Mouse (Mus musculus) fat pad, adult 2 months (tissue): ENCODE data around the gene Dnajc15.
"Not testable (repeated sequence)": the region's sequence is repeated elsewhere in the genome, so short reads cannot be mapped to it uniquely, and the experiment has no call there.

Experiments
- DNase-seq: peaks from one replicate; pipeline ENCODE4 v3.0.0-alpha.2; 2011; ENCODE audit warnings: low read depth, low spot score; ENCODE audit errors: extremely low read depth

Gene Dnajc15

DNA sequence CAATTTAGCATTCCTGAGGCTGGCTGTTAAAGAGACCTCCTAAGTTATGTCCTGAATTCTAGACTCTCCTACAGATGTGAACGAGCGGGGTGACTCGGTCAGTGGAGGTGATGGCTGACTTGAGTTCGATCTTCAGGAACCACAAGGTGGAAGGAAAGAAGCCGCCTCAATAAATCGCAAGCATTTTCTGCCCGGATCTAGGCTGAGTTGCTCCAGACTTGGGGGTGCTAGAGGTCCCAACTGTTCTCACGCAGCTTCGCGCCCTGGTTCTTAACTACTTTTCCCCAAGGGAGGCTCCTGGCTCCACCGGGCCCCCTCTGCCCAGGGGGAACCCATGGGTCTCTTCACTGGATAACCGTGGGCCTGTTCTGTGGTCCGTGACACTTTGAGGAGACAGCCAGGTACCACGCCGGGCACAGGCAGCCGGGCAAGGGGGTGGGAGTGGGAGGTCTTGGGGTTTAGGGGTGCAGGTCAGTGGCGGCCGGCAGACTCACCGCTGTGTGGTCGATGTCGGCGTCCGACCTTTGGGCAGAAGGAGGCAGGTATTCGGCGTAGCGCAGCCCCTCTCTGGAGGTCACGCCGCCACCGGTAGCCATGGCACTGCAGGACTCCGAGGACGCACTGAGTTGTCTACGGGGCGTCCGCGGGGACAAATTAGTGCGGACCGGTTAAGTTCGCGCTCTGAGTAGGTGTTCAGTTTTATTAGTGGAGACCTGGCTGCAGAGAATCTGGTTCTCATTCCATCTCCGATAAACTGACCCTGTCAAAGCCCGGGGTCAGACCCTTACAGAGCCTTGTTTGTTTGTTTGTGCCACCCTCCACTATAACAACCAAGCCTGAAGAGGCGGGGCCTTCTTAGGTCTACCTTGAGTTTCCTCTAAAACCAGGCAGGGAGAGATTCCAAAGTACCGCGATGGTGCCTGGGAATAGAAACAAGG lies at the start of gene Dnajc15:
TSS of gene Dnajc15 (minus strand) at position 822 of the 938 bp plus-strand sequence.
- peak; percentile 25 for DNase-seq

- no peak for DNase-seq
These were observed 48.3 kb upstream of the Dnajc15 start for GRCm38 (mm10) chr14:77923076-77923865.

- DNase-seq, result no peak
These were observed 46.7 kb upstream of the Dnajc15 start for GRCm38 (mm10) chr14:77921641-77922040.

DNA sequence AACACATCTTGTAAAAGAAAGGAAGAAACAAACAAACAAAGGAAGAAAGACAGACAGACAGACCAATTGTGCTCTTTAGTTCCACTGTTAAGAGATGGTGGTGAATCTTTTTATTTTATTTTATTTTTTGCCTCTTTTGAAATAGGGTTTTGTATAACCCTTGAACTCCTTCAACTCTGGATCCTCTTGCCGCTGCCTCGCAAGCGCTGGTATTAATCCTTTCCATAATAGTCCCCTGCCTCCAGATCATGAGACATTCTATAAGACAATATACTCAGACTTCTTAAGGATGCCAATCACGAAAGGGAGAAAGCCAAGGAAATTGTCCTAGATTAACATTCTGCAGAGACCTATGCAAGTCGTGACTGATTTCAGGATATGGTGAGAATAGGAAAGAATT lies 40.9 kb upstream of the Dnajc15 start:
- no peak for DNase-seq

- no peak for DNase-seq
These were observed 31.7 kb upstream of the Dnajc15 start for GRCm38 (mm10) chr14:77906586-77906985.

GRCm38 (mm10) chr14:77905466-77905865 lies 30.5 kb upstream of the Dnajc15 start:
- DNase-seq, result no peak

DNA sequence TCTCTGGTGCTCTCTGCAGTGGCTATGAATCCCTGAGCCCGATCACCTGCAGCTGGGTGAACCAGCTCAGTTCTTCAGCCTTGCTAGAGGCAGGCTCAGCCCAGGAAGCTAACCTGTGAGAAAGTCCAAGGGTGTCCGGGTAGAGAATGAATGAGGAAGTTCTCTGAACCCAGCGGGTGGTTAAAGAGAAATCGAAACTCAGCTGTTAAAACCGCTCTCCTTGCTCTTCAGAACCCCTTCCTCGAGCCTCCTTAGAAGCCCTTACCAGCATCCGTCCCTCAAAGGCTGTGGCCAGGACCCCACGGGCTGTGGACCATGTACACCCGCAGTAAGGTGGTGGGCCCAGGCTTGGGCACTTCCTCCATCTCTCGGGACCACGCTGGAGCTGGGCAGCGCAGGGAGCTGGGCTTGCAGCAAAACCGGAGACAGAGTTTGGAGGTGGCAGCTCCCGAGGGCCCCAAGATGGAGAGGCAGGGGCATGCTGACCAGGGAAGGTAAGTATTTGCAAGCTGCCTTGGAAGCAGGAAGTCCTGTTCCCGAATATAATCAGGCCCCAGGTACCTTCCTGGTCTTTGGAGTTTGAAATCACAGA lies 29.3 kb upstream of the Dnajc15 start, which contains the start of gene Epsti1:
TSS of gene Epsti1 (plus strand) at position 69 of the 592 bp plus-strand sequence.
- no peak for DNase-seq

DNA sequence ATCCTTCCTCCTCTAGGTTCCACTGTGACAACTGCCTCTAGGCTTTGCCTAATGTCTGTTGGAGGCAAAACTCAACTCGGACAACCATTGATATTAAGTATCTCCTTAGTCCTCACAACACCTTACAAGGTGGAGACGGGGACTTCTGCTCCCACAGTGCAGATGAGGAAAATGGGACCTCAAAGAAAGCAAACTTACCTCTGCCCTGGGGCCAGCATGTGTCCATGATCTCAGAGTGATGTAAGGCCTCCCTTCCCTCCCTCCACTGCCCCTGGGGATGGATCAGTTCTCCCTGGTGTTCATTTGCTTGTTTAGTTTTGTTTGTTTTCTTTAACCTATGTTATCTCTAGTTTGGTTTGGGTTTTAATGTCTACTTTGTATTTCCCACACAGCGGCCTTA lies 27.6 kb upstream of the Dnajc15 start:
- no peak for DNase-seq

- DNase-seq, result no peak
These were observed 21.0 kb upstream of the Dnajc15 start for GRCm38 (mm10) chr14:77895951-77896350.

DNA sequence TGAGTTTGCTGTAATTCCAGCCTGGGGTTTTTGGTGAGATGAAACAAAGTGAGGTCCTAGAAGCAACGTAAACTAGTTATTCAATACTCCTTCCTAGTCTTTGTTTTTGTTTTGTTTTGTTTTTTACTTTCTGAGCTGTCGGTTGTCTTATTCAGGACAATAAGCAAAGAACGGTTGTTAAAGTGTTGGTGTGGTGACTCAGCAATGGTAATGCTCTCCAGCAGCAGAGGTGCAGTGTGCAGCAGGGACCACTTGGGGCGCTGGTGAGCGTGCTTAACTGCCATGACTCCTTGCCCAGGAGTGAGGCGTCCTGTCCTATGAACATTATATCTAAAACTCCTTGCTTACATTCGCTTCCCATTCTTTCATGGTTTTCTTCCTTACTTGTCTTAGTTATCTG lies 15.0 kb upstream of the Dnajc15 start:
- DNase-seq, result no peak

- DNase-seq, result no peak
These were observed 12.0 kb upstream of the Dnajc15 start for GRCm38 (mm10) chr14:77886941-77887340.

- DNase-seq, result no peak
These were observed 11.5 kb upstream of the Dnajc15 start for GRCm38 (mm10) chr14:77886376-77886775.

- no peak for DNase-seq
These were observed 7.7 kb upstream of the Dnajc15 start for GRCm38 (mm10) chr14:77882669-77883068.

DNA sequence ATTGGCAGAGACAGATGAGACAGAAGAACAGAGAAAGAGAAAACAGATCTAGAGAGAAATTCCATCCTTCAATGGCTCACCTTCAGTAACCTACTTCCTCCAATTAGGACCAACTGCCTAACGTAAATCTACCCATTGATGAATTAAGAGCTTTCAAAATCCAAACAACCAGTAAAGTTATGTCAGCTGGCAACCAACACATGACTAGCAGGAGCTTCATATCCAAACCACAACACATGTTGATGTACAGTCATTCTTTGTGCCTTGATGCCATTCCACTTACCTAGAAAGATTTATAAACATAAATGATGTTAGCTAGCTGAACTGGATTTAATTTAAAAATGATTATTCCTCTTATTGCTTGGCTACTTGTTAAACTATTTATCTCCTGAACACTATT lies 7.1 kb upstream of the Dnajc15 start:
- DNase-seq, result no peak

GRCm38 (mm10) chr14:77877876-77878275 lies 3.0 kb upstream of the Dnajc15 start:
- DNase-seq, result not testable (repeated sequence)

DNA sequence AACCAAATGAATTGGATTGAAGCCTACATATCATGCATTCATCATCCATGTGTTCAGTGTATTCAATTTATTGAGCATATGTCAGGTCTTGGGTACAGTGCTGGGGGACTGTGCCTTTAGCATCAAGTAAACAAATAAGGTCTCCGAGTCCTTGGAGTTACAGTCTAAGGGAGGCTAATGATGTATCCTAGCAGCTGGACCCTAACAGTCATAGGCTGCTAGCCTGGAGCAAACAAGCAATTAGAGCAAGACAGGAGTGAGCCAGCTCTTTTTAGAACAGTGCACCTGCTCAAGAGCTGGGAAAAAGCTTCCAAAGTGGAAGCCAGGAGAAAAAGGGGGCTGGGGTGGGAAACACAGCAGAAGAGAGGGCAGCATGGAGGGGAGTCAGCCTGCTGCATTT lies 1.3 kb upstream of the Dnajc15 start:
- no peak for DNase-seq

- no peak for DNase-seq
These were observed 3.4 kb downstream of the Dnajc15 start for GRCm38 (mm10) chr14:77871380-77871975.

GRCm38 (mm10) chr14:77870926-77871325 lies 4.0 kb downstream of the Dnajc15 start:
- DNase-seq, result no peak

GRCm38 (mm10) chr14:77867601-77868000 lies 7.3 kb downstream of the Dnajc15 start:
- DNase-seq, result no peak

DNA sequence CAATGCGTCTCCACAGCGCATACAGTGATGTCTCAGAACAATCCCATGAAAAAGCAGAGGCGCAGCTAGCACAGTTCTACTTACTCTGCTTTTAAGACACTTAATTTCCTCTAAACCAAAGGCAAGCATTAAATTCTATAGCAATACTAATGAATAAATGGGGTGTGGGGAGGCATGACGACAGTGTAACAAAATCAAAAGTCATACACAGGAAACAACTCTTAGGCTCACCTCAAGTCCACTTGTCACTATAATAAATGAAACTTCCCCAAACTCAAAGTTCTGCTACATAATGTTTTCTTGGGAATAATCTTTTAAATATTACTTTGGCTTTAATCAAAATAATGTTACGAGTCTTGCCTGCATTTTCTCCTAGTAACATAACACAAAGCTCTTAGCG lies 10.4 kb downstream of the Dnajc15 start:
- DNase-seq, result no peak

DNA sequence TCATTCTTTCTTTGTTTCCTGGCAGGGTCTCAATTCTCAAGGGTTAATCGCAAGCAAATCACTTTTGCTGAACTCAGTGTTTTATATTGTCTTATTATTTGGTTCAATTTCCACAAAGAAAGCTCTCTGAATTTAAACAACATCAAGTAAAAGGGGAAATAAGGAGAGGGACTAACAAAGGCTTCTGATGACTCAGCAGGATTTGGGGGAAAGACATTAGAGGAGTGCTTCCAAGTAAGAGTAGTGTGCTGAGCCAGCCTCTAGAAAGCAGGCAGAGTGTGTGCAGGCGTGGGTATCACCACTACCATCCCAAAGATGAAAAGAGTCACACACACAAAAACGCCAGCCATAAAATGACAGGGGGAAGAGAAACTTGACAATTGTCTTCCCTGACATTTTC lies 10.9 kb downstream of the Dnajc15 start:
- DNase-seq, result no peak
